Mouse (Mus musculus) kidney, adult 18-20 months (tissue): ENCODE data around the gene Itga7.

ENCODE experiments used
- DNase-seq: peaks from one replicate; pipeline ENCODE4 v3.0.0; 2021

The Itga7 gene

GRCm38 (mm10) chr10:128995796-128996195 lies 62.2 kb downstream of the Itga7 start:
- DNase-seq: no peak

GRCm38 (mm10) chr10:128996523-128997040 lies 63.0 kb downstream of the Itga7 start:
- DNase-seq: no peak

- no peak for DNase-seq
Observed at GRCm38 (mm10) chr10:129004032-129004920, 70.7 kb downstream of the Itga7 start.
